Mouse (Mus musculus) neutrophil, adult 5-6 weeks (primary cell): Measurements from ENCODE around the gene Tmem35b. TPM values are rescaled to one million over a fixed set of nuclear protein-coding genes. Genes with fewer than 3 reads are reported as not detected.

Experiments used
- ATAC-seq: fragments of 151-379, 151-347 bp; 2 replicates; pipeline ENCODE4 v1.8.0; 2017; ENCODE audit warnings: mild to moderate bottlenecking, moderate TSS enrichment; ENCODE audit not compliant: insufficient number of reproducible peaks, poor library complexity, low FRiP score, severe bottlenecking; ENCODE audit errors: extremely low read depth
- total RNA-seq: library from RNA; stranded (forward); fragments of 200-1000 nt; gene quantifications from 2 replicates; pipeline ENCODE4 v1.2.3, GENCODE M21; 2017

Gene Tmem35b
- total RNA-seq, 1 experiment from 2014 or later, result 7.6 TPM

GRCm38 (mm10) chr4:127163926-127164325 is 40.4 kb downstream of the Tmem35b start:
- no peak for ATAC-seq

DNA sequence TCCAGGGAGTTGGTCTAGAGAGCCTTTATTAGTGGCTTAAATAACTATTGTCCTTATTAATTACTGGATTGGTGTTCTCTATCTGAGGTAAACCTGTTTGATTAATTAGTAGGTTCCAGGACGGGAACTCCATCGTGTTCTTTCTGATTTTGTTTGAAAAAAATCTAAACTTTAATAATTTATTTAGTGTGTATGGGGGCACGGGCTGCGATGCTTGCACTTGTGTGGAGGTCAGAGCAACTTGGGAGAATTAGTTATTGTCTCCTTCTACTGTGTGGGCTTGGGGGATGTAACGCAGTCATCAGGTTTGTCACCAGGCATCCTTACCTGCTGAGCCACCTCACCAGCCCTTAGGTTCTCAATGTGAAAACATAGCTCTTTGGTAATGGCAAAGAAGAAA is 43.6 kb downstream of the Tmem35b start:
- ATAC-seq, result no peak

DNA sequence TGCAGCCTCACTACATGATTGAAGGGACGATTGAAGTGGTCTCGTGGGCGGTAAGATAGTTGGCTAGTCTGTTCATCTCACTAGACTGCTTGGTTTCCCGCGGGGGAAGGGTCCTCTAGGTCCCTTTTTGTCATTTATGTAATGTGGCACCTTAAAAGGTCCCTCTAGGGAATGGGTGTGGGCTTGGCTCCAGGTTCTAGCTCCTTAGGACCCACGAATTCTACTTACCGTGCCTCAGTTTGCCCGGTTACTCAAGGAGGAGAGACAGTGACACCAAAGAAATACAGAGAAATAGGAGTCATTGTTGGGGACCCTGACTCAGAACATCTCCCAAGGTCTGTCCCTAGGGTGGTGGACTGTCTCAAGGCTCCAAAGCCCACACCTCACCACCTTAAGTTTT is 44.2 kb downstream of the Tmem35b start:
- no peak for ATAC-seq

DNA sequence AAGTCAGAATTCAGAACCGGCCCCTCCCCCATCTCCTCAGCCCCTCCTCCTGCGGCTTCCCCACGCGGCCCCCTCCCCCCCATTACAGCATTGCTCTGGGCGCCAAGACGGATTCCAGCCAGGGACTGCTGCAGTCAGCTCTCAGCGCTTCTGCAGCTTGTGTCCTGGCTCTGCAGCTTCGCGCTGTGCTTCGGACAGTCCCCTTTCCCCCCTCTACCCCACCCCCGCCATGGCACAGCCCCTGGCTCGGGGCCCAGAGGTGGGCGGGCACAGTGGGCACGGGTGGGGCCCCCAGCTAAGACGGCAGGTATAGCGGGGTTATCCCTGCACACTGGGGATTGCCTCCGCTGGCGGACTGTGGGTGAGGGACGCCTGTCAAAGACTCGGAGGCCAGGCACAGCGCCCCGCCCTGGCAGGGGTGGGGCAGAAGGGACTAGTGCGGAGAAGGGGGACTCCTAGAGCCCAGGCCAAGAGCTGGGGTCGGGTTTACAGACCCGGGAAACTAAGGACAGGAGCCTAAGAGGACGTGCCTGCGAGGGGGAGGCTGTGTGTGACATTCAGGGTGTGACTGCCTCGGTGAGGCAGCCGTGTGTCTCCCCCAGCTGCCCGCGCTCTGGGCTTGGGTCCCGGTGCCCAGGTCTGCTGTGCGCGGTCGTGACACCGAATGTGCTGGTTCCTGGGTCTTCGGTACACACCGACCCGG is 44.9 kb downstream of the Tmem35b start:
- ATAC-seq, result no peak

GRCm38 (mm10) chr4:127168914-127169345 is 45.4 kb downstream of the Tmem35b start, which contains the start of gene Dlgap3:
Dlgap3 (plus strand) TSS chr4:127169204.
- ATAC-seq, result no peak

DNA sequence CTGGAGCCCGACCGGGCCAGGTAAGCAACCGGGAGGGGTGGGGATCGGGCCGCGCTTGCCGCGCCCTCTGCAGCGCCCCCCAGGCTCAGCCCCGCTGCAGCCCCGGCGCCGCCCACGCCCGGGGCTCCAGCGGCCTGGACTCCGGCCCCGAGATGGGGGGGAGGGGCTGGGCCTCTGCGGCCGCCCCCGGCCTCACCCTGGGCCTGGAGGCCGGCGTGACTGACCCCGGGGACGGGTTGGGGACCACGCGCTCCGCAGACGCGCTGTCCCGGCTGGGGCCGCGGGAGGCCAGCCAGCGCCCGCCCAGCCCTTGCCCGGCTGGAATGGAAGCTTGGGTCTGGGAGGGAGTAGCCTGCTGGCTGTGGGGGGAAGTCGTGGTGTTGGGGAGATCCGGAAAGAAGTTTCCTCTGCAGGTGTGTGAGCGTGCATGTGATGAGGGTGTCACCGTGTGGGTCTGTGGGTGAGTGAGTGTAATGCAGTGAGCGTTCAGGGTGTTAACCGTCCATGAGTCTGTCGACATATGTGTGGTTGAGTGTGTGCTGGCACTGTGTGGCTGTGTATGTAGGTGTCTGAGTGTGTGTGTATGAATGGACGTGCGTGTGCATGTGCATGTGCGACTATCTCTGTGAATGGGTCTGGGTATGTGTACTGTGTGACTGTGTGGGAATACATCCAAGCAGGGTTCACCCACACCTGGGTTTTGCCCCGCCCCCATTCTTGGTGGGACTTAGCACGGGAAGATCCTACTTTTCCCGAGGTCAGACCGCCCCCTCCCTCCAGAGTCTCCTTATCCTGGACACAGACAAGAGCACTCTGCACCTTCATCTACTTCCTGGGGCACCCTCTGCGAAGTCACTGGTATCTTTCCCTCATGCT is 46.1 kb downstream of the Tmem35b start:
- no peak for ATAC-seq

DNA sequence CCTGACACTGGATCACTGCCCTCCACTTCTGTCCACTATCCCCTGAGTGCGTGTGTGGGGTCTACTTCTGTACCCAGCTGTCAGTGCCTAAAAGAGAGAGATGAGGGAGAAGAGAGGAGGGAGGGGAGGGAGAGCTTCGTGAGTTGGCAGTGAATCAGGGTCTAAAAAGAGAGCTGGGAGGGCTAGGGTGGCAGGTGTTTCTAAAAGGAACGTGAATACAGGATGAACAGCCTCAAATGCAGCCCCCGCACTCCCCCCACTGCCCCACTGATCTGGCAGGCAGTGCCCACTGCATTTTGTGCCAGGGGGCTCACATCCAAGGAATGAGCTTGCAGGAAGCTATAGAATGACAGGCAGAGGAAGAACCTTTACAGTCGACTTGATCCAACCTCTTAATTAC is 47.4 kb downstream of the Tmem35b start:
- no peak for ATAC-seq

DNA sequence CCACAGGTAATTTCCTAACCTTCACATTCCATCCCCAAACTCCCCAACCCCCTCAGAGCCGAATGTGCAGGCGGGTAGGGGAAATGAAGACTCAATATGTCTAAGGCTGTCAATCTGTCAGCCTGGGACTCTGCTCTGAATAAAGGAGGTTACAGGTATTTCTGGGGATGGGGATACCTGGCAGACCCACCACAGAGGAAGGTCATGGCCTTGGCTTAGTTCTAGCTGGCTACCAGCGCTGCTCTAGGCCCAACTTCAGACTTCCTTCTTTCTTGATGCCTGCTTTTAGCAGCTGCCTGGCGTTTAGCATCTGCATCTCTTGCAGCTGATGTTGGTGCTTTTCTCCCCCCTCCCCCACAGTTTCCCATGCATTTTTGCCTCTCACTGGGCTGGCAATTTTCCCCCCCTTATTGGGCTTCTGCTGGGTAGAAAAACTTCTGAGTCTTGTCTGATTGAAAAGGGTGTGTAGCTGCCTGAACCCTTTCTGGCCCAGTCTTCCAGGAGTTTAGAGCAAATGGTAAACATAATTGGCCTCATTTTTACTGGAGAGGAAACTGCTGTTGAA is 47.9 kb downstream of the Tmem35b start:
- no peak for ATAC-seq

DNA sequence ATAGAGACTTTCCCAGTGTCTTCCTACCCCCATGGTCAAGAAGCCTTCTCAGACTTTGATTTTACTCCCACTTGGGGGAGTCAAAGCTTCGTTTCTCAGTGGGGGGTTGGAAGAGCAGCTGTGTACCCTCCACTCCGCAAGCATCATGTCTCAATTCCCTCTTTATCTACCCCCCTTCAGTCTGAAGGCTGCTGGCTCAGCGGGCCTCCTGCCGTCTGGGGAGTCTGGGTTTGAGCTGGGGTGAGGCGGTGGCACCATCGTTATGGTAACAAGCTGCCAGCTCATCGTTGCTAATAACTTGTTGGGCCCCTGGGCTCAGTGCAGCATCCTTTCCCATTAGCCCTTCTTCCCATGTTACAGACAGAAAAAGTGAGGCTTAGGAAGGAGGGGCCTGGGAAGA is 48.6 kb downstream of the Tmem35b start:
- ATAC-seq, result no peak

DNA sequence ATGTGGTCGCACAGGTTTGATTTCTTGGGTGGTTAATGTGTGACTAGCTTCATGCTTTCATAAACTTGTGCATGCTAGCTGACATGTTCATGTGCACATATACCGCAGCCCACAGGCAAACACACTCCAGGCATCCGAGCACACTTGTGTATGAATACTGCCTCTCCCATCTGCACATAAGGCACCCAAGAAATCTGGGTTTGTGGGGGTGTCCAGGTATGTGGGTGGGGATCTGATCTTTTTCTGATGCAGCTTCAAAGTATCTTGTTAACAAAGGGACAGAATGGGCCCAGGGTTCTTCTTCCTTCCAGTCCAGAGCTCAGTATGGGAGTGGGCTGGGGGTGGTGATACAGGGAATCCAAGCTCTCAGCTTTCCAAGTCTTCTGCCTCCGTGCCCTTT is 49.1 kb downstream of the Tmem35b start:
- no peak for ATAC-seq

- no peak for ATAC-seq
These were observed 50.0 kb downstream of the Tmem35b start for GRCm38 (mm10) chr4:127173461-127173860.

DNA sequence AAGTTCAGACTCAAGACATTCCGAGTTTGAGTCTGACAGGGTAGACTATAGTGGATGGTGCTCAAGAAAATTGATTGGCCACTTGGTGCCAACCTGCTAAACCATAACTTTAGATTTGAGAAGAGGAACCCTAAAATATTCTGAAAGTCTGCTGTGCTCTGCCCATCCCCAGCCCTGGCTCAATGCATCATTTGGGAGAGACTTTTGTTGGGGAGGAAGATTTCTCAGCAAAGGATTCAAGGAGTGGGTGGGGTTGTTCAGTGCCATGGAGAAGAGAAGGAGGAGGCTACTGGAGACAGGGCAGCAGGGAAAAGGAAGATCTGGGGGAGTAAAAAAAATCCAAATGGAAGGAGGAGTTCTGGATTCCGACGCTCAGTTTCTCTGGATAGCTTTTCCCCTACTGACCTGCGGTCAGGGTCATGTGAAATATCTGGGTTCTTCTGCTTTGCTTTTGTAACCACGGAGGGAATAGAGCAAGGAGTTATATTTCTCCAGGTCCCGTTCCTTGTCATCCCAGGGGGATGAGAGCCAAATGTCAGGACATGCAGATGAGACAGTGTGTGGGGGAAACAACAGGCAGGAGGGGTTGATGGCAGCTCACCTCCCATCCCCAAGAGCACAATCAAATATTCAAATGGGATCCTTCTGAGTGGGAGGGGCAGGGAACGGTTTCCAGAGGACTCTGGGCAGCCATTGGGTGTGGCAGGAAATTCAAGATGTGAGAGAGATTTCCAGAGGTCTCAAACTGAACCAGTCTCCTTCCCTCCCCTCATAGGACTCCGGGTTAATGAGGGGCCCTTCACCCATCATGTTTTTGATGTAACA is 50.8 kb downstream of the Tmem35b start:
- ATAC-seq, result no peak

DNA sequence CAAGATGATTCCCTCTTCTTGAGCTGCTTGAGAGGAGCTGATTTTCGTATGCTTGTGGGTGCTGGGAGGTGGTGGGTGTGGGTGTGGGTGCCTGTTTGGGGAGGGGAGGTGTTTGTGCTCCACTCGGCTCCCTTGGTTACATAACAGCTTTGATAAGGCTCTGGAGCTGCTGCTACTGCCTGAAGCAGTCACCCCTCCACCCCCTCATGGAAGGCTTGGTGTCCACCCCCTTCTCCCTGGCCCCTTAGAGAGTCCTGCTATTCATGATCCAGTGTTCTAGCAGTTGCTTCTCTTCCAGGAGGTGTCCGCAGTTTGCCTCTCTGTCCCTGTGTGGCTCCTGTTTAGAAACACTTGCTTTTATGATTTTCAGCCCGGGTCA is 51.4 kb downstream of the Tmem35b start:
- no peak for ATAC-seq

- no peak for ATAC-seq
These were observed 54.5 kb downstream of the Tmem35b start for GRCm38 (mm10) chr4:127177961-127178360.

- no peak for ATAC-seq
These were observed 55.2 kb downstream of the Tmem35b start for GRCm38 (mm10) chr4:127178671-127179070.
